Mouse (Mus musculus) myocyte (in vitro differentiated cells): Measurements from ENCODE around the gene Cdh18. TPM values are rescaled to one million over a fixed set of nuclear protein-coding genes. Genes with fewer than 3 reads are reported as not detected.
A peak's percentile ranks its signal among the peaks of the same experiment; 100 is the strongest.
"Not testable (repeated sequence)": the region's sequence is repeated elsewhere in the genome, so short reads cannot be mapped to it uniquely, and the experiment has no call there.

Experiments
- H3K27me3 ChIP-seq: one replicate; pipeline ENCODE4 v1.6.1; 2011; ENCODE audit not compliant: control insufficient read depth, insufficient read depth, insufficient read length
- H3K36me3 ChIP-seq: one replicate; pipeline ENCODE4 v1.6.1; 2011; ENCODE audit not compliant: control insufficient read depth, insufficient read depth
- H3K4me2 ChIP-seq: one replicate; pipeline ENCODE4 v1.6.1; 2011; ENCODE audit warnings: low read depth, control low read depth
- H3K4me3 ChIP-seq: one replicate; pipeline ENCODE4 v1.5.1; 2011; ENCODE audit warnings: mild to moderate bottlenecking, control low read depth, moderate library complexity
- H3K79me2 ChIP-seq: one replicate; pipeline ENCODE4 v1.6.1; 2011; ENCODE audit not compliant: control insufficient read depth, insufficient read depth
- H3ac ChIP-seq: one replicate; pipeline ENCODE4 v1.6.1; 2011; ENCODE audit not compliant: control insufficient read depth, insufficient read length
- CEBPB ChIP-seq: IDR thresholded peaks from 2 replicates; pipeline ENCODE4 v1.6.1; 2011; ENCODE audit warnings: mild to moderate bottlenecking, moderate library complexity; ENCODE audit not compliant: poor library complexity, insufficient read depth, severe bottlenecking
- E2F4 ChIP-seq: IDR thresholded peaks from one replicate; pipeline ENCODE4 v1.6.1; 2011; ENCODE audit warnings: mild to moderate bottlenecking, control low read depth, moderate library complexity; ENCODE audit not compliant: insufficient read depth
- MAX ChIP-seq: IDR thresholded peaks from one replicate; pipeline ENCODE4 v1.6.1; 2011; ENCODE audit warnings: low read depth, mild to moderate bottlenecking, control low read depth
- MYOD1 ChIP-seq, 3 experiments: IDR thresholded peaks; one replicate each; pipeline ENCODE4 v1.6.1; 2011; ENCODE audit warnings: control low read depth in 2 of 3, low read depth in 2 of 3, mild to moderate bottlenecking in 2 of 3, moderate library complexity in 1 of 3; ENCODE audit not compliant: insufficient read length in 2 of 3, control insufficient read depth in 1 of 3
- MYOG ChIP-seq, 3 experiments: IDR thresholded peaks; one replicate each; pipeline ENCODE4 v1.6.1; 2011; ENCODE audit warnings: control low read depth in 2 of 3, low read depth in 2 of 3, mild to moderate bottlenecking in 2 of 3; ENCODE audit not compliant: insufficient read length in 2 of 3, control insufficient read depth in 1 of 3, insufficient read depth in 1 of 3
- POLR2A ChIP-seq: IDR thresholded peaks from one replicate; pipeline ENCODE4 v1.6.1; 2011; ENCODE audit warnings: low read depth, mild to moderate bottlenecking, control low read depth, moderate library complexity; ENCODE audit not compliant: insufficient read length
- POLR2AphosphoS2 ChIP-seq: IDR thresholded peaks from one replicate; pipeline ENCODE4 v1.6.1; 2011; ENCODE audit warnings: low read depth, control low read depth; ENCODE audit not compliant: insufficient read length
- REST ChIP-seq: IDR thresholded peaks from one replicate; pipeline ENCODE4 v1.6.1; 2011; ENCODE audit warnings: mild to moderate bottlenecking, control low read depth, moderate library complexity; ENCODE audit not compliant: insufficient read depth, insufficient read length
- SRF ChIP-seq: IDR thresholded peaks from one replicate; pipeline ENCODE4 v1.6.1; 2011; ENCODE audit warnings: low read depth; ENCODE audit not compliant: control insufficient read depth, insufficient read length
- TCF12 ChIP-seq: IDR thresholded peaks from one replicate; pipeline ENCODE4 v1.6.1; 2011; ENCODE audit warnings: mild to moderate bottlenecking, control low read depth; ENCODE audit not compliant: poor library complexity, insufficient read depth, severe bottlenecking
- TCF3 ChIP-seq: IDR thresholded peaks from one replicate; pipeline ENCODE4 v1.6.1; 2011; ENCODE audit warnings: low read depth, control low read depth; ENCODE audit not compliant: insufficient read length
- USF1 ChIP-seq: IDR thresholded peaks from one replicate; pipeline ENCODE4 v1.6.1; 2011; ENCODE audit warnings: low read depth, mild to moderate bottlenecking, control low read depth, moderate library complexity
- polyA plus RNA-seq: library from polyadenylated mRNA; unstranded; fragments of >200 nt; fragmentation: generic; extraction: Trizol; gene quantifications from one replicate; pipeline ENCODE4 v1.2.1, GENCODE M21; 2012; ENCODE audit warnings: missing spikeins

Gene Cdh18
- polyA plus RNA-seq, 1 experiment = 2.5 TPM

GRCm38 (mm10) chr15:23257751-23258440 is 709.1 kb downstream of the Cdh18 start:
- Histone ChIP-seq H3K4me3 (no peak overlapping the region), H3ac (no peak overlapping the region), H3K36me3 (no peaks in the 10 kb centered on the region), H3K79me2 (no peaks in the 10 kb centered on the region), H3K27me3 (no peaks in the 10 kb centered on the region), H3K4me2 (no peak overlapping the region)
- TF ChIP-seq TCF12 (no peak), MYOG (IDR thresholded peaks at IDR 0.05; ENCODE audit: control insufficient read depth in 1 of 3, insufficient read depth in 1 of 3, insufficient read length in 2 of 3, low read depth in 2 of 3) (no peak), USF1 (no peak), MAX (no peak), E2F4 (no peak), CEBPB (no peak), POLR2AphosphoS2 (no peak), TCF3 (no peak), REST (no peak), POLR2A (no peak), SRF (no peak), MYOD1 (IDR thresholded peaks at IDR 0.05; ENCODE audit: control insufficient read depth in 1 of 3, insufficient read length in 2 of 3, low read depth in 2 of 3) (no peak)

- Histone ChIP-seq H3K79me2 (no peaks in the 10 kb centered on the region), H3K36me3 (no peaks in the 10 kb centered on the region), H3K4me3 (no peak overlapping the region), H3K4me2 (no peak overlapping the region), H3ac (no peak overlapping the region), H3K27me3 (no peaks in the 10 kb centered on the region)
- TF ChIP-seq MAX = no peak
- no peak for TF ChIP-seq REST
- TF ChIP-seq POLR2A = no peak
- no peak for TF ChIP-seq MYOG (IDR thresholded peaks at IDR 0.05; ENCODE audit: control insufficient read depth in 1 of 3, insufficient read depth in 1 of 3, insufficient read length in 2 of 3, low read depth in 2 of 3)
- TF ChIP-seq E2F4 = no peak
- TF ChIP-seq USF1 = no peak
- no peak for TF ChIP-seq CEBPB
Observed at GRCm38 (mm10) chr15:23278421-23278820, 729.6 kb downstream of the Cdh18 start.

- H3K27me3 ChIP-seq = no peaks in the 10 kb centered on the region
- no peaks in the 10 kb centered on the region for H3K79me2 ChIP-seq
- H3ac ChIP-seq = no peak overlapping the region
- no peak overlapping the region for H3K4me2 ChIP-seq
- no peak overlapping the region for H3K4me3 ChIP-seq
- no peaks in the 10 kb centered on the region for H3K36me3 ChIP-seq
- TF ChIP-seq SRF = no peak
- no peak for TF ChIP-seq POLR2AphosphoS2
- no peak for TF ChIP-seq TCF3
Observed at GRCm38 (mm10) chr15:23305018-23305417, 756.2 kb downstream of the Cdh18 start.

GRCm38 (mm10) chr15:23316766-23317165 is 767.9 kb downstream of the Cdh18 start:
- H3K79me2 ChIP-seq = no peaks in the 10 kb centered on the region
- no peak overlapping the region for H3ac ChIP-seq
- no peak overlapping the region for H3K4me2 ChIP-seq
- TF ChIP-seq POLR2AphosphoS2 (no peak), MAX (no peak), TCF12 (no peak), POLR2A (no peak), MYOD1 (IDR thresholded peaks at IDR 0.05; ENCODE audit: control insufficient read depth in 1 of 3, insufficient read length in 2 of 3, low read depth in 2 of 3) (no peak), SRF (no peak), TCF3 (no peak), MYOG (IDR thresholded peaks at IDR 0.05; ENCODE audit: control insufficient read depth in 1 of 3, insufficient read depth in 1 of 3, insufficient read length in 2 of 3, low read depth in 2 of 3) (no peak), E2F4 (no peak), REST (no peak), USF1 (no peak), CEBPB (no peak)
- H3K4me3 ChIP-seq = no peak overlapping the region
- H3K36me3 ChIP-seq = no peaks in the 10 kb centered on the region
- no peaks in the 10 kb centered on the region for H3K27me3 ChIP-seq

GRCm38 (mm10) chr15:23317409-23317808 is 768.6 kb downstream of the Cdh18 start:
- H3K79me2 ChIP-seq = no peaks in the 10 kb centered on the region
- H3K4me2 ChIP-seq = no peak overlapping the region
- TF ChIP-seq CEBPB = peak; percentile 88
- no peak for TF ChIP-seq SRF
- TF ChIP-seq MAX = no peak
- no peaks in the 10 kb centered on the region for H3K36me3 ChIP-seq
- no peak overlapping the region for H3K4me3 ChIP-seq
- no peaks in the 10 kb centered on the region for H3K27me3 ChIP-seq
- H3ac ChIP-seq = no peak overlapping the region

DNA sequence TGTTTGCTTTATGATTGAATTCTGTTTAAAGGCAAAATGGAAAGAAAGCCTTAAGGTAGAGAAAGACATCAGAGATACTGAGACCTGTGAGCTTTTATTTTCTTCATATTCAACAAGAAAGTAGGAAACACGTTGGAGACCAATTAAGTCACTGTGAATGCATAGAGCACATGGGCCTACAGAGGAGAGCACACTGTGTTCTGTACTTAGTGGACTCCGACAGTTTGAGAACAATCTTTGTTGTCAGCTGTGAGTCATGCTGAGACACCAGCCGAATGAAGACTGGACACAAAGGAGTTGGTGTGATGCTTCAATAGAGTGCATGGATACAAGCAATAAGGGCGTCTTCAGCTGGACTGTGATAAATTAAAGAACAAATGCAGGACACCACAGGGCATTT is 791.5 kb downstream of the Cdh18 start:
- H3K4me3 ChIP-seq, H3K27me3 ChIP-seq, H3ac ChIP-seq, H3K79me2 ChIP-seq, H3K4me2 ChIP-seq, H3K36me3 ChIP-seq: not testable (repeated sequence)
